Mouse (Mus musculus) kidney, embryonic 16.5 days (tissue): Measurements from ENCODE around the gene Trim65. TPM values are rescaled to one million over a fixed set of nuclear protein-coding genes. Genes with fewer than 3 reads are reported as not detected.

Source experiments
- ATAC-seq: fragments of 200-750 bp; cut with Nextera tagmentation; 2 replicates; pipeline ENCODE4 v1.8.0; 2017; ENCODE audit warnings: moderate TSS enrichment; ENCODE audit not compliant: low FRiP score, low TSS enrichment
- H3K27ac ChIP-seq: fragments of 300-500 bp; sonication (generic); 2 replicates; pipeline ENCODE4 v1.5.1; 2014; ENCODE audit warnings: low read length
- H3K27me3 ChIP-seq: fragments of 300-500 bp; sonication (generic); 2 replicates; pipeline ENCODE4 v1.6.1; 2014; ENCODE audit warnings: low read length, control low read depth, mixed read lengths; ENCODE audit not compliant: insufficient read depth
- H3K36me3 ChIP-seq: fragments of 300-500 bp; sonication (generic); 2 replicates; pipeline ENCODE4 v1.6.1; 2014; ENCODE audit warnings: low read length, control low read depth, mixed read lengths; ENCODE audit not compliant: insufficient read depth
- H3K4me1 ChIP-seq: fragments of 300-500 bp; sonication (generic); 2 replicates; pipeline ENCODE4 v1.6.1; 2014; ENCODE audit warnings: low read length, control low read depth, mixed read lengths; ENCODE audit not compliant: insufficient read depth
- H3K4me2 ChIP-seq: fragments of 300-500 bp; sonication (generic); replicated peaks from 2 replicates; pipeline ENCODE4 v1.6.1; 2014; ENCODE audit warnings: low read depth, low read length
- H3K4me3 ChIP-seq: fragments of 300-500 bp; sonication (generic); 2 replicates; pipeline ENCODE4 v1.5.1; 2014; ENCODE audit warnings: mild to moderate bottlenecking, low read length
- H3K9ac ChIP-seq: fragments of 300-500 bp; sonication (generic); replicated peaks from 2 replicates; pipeline ENCODE4 v1.6.1; 2014; ENCODE audit warnings: low read length
- H3K9me3 ChIP-seq: fragments of 300-500 bp; sonication (generic); 2 replicates; pipeline ENCODE4 v1.6.1; 2016; ENCODE audit warnings: low read length, control low read depth
- WGBS: fragments of 180-500 bp; shearing (Covaris S2); extraction: QIAGEN DNeasy Blood & Tissue Kit; methylation state at CpG from one replicate; pipeline ENCODE4 v1.1.7; 2014; 5-methylcytosine and 5-hydroxymethylcytosine counted together
- polyA plus RNA-seq: library from polyadenylated mRNA; unstranded; fragments of >200 nt; fragmentation: Nextera tagmentation; extraction: Ambion mirVana; gene quantifications from 2 replicates; pipeline ENCODE4 v1.2.1, GENCODE M21; 2015

Gene Trim65
- polyA plus RNA-seq, 1 experiment from 2014 or later: 4.9 TPM

DNA sequence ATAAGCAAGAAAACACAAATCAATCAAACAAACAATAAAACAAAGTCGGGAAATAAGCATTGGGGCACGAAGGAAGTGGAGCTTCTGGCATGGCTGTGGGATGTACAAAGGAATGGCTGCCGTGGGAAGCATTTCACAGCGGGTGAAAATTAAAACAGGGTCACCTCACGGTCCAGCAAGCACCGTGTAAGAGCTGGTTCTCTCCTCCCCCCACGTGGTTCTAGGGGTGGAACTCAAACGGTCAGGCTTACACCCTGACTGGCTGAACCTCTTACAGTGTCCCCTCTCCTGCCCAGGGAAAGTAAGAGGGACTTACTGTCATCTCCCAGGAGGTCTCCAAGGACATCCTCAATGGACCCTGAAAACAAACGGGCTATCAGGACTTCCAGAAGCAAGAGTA lies 32.1 kb upstream of the Trim65 start:
- Histone ChIP-seq H3K4me3 (no peak overlapping the region), H3K27me3 (no peaks in the 10 kb centered on the region), H3K27ac (peak overlapping the region; percentile 44), H3K9ac (no peak overlapping the region), H3K9me3 (no peaks in the 10 kb centered on the region), H3K4me2 (peak overlapping the region; percentile 5; the same call in 1 of the 2 replicates), H3K36me3 (peaks cover 7% of the 10 kb centered on the region; the same call in 1 of the 2 replicates), H3K4me1 (peaks cover 23% of the 10 kb centered on the region)
- WGBS: 21% methylated on average over 9 of the region's 9 CpGs
- peak; percentile 86 for ATAC-seq

GRCm38 (mm10) chr11:116162146-116162545 lies 31.2 kb upstream of the Trim65 start:
- Histone ChIP-seq H3K4me1 (peaks cover 23% of the 10 kb centered on the region), H3K27ac (no peak overlapping the region), H3K27me3 (no peaks in the 10 kb centered on the region), H3K4me2 (no peak overlapping the region), H3K36me3 (peaks cover 15% of the 10 kb centered on the region; the same call in 1 of the 2 replicates), H3K4me3 (no peak overlapping the region), H3K9ac (no peak overlapping the region), H3K9me3 (no peaks in the 10 kb centered on the region)
- 81% methylated on average over 10 of the region's 10 CpGs for WGBS
- no peak for ATAC-seq

- WGBS: 65% methylated on average over 12 of the region's 12 CpGs
- no peaks in the 10 kb centered on the region for H3K27me3 ChIP-seq
These were observed 30.4 kb upstream of the Trim65 start for GRCm38 (mm10) chr11:116161312-116161711.

GRCm38 (mm10) chr11:116150960-116151359 lies 20.0 kb upstream of the Trim65 start:
- Histone ChIP-seq H3K9ac (no peak overlapping the region), H3K27me3 (no peaks in the 10 kb centered on the region), H3K4me1 (no peaks in the 10 kb centered on the region), H3K36me3 (peaks cover 89% of the 10 kb centered on the region), H3K9me3 (no peaks in the 10 kb centered on the region), H3K4me2 (no peak overlapping the region), H3K27ac (no peak overlapping the region), H3K4me3 (no peak overlapping the region)
- ATAC-seq: no peak
- WGBS: 97% methylated on average over 2 of the region's 2 CpGs

More at GRCm38 (mm10) chr11:116161312-116161711, 30.4 kb upstream of the Trim65 start:
- Histone ChIP-seq H3K27ac (no peak overlapping the region), H3K4me2 (no peak overlapping the region), H3K9ac (no peak overlapping the region), H3K4me3 (no peak overlapping the region), H3K36me3 (peaks cover 15% of the 10 kb centered on the region; the same call in 1 of the 2 replicates), H3K9me3 (no peaks in the 10 kb centered on the region), H3K4me1 (peaks cover 15% of the 10 kb centered on the region)
- ATAC-seq: no peak

- Histone ChIP-seq H3K9me3 (no peaks in the 10 kb centered on the region), H3K4me1 (no peaks in the 10 kb centered on the region), H3K4me2 (no peak overlapping the region), H3K9ac (no peak overlapping the region), H3K27ac (no peak overlapping the region), H3K4me3 (no peak overlapping the region), H3K36me3 (peaks cover 89% of the 10 kb centered on the region), H3K27me3 (no peaks in the 10 kb centered on the region)
- ATAC-seq: no peak
- WGBS: 88% methylated on average over 6 of the region's 6 CpGs
These were observed 18.4 kb upstream of the Trim65 start for GRCm38 (mm10) chr11:116149341-116149740.

GRCm38 (mm10) chr11:116148761-116149221 lies 17.9 kb upstream of the Trim65 start:
- Histone ChIP-seq H3K9me3 (no peaks in the 10 kb centered on the region), H3K27me3 (no peaks in the 10 kb centered on the region), H3K4me3 (no peak overlapping the region), H3K36me3 (peaks cover 87% of the 10 kb centered on the region), H3K27ac (no peak overlapping the region), H3K4me2 (no peak overlapping the region), H3K9ac (no peak overlapping the region), H3K4me1 (no peaks in the 10 kb centered on the region)
- 58% methylated on average over 20 of the region's 20 CpGs for WGBS
- ATAC-seq: no peak

DNA sequence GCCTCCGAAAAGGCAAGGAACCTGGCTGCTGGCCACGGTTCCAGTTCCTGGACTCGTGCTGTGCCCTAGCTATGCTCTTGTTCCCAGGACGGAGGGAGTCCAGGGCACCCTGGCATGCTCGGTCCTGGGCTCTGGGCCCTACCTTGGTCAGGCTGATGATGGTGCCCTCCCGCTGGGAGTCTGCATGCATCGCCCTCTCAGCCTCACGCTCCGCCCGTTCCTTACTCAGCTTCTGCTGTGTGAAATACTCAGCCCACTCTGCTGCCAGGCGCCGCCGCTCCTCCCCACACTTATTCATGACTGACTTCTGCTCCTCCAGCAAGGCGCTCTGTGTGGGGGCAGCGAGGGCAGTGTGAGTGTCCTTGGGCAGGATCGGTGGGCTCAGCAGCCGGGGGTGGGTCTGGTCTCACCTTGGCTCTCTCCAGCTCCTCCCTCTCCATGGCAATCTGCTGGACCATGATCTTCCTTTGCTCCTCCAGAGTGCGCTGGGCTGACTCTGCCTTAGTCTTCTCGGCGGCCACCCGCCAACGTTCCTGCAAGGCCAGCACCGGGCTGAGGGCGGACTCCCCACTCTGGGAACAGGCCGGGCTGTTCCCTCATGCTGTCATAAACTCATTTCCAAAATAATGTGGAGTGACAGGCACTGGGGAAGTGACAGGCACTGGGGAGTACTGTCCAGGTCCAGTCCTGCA lies 15.5 kb upstream of the Trim65 start:
- Histone ChIP-seq H3K27ac (0 out of 2 replicates have a peak overlapping the region, but pooled peaks have one; percentile 45), H3K36me3 (peaks cover 75% of the 10 kb centered on the region), H3K4me2 (no peak overlapping the region), H3K27me3 (no peaks in the 10 kb centered on the region), H3K4me1 (no peaks in the 10 kb centered on the region), H3K9ac (no peak overlapping the region), H3K4me3 (no peak overlapping the region), H3K9me3 (no peaks in the 10 kb centered on the region)
- 76% methylated on average over 25 of the region's 25 CpGs for WGBS
- ATAC-seq: no peak

DNA sequence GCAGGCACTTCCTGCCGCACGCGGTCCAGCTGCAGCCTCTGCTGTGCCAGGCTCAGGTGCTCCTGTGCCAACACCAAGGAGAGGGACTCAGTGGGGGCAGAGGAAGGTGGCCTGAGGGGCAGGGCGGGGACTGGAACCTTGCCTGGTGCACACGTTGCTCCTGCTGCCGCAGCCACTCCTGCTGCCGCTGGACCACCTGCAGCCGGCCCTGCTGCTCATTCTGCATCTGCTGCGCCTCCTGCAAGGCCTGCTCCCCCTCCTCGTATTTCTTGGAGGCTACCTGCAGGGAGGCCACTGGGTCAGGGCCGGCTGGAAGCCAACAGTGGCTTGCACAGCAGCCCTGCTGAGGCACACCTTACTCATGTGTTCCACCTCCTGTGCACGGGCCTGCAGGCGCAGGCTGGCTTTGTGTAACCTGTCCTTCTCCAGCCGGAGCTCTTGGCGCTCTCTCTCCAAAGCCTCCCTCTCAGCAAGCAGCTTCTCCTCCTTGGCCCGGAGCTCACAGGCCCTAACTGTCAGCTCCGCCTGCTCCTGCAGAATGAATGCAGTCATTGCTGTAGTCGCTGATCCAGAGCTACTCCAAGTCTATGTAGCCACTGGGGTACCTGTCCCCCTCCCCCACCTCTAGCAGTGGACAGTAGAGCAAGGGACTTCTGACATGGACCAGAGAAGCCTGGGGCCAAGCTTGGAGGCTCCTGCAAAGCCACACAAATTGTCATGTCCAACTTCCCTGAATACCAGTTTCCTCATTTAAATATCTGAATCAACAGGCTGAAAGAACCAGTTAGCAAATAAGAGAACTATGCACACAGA lies 14.8 kb upstream of the Trim65 start:
- 69% methylated on average over 18 of the region's 18 CpGs for WGBS

DNA sequence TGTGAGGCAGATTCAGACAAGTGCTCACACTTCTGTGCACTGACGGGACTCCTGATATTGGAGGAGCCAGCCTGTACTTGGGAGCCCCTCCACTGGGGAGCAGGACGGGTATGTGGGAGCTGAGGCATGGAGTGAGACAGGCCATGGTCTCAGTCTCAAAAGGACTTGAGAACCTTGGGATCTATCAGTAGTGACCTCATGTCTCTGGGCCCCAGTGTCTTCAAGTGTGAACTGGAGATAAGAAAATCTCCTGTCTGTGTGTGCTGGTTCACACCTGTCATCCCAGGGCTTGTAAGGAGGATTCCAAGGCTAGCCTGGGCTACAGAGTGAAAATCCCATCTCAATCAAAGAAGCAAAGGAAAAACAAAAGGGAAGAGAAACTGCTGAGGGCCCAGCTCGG lies 12.5 kb upstream of the Trim65 start:
- no peaks in the 10 kb centered on the region for H3K9me3 ChIP-seq
- peaks cover 51% of the 10 kb centered on the region for H3K36me3 ChIP-seq
- no peak overlapping the region for H3K27ac ChIP-seq
- ATAC-seq: no peak
- H3K4me2 ChIP-seq: no peak overlapping the region
- WGBS: 82% methylated on average over 3 of the region's 3 CpGs
- peaks cover 7% of the 10 kb centered on the region; the same call in 1 of the 2 replicates for H3K4me1 ChIP-seq
- H3K4me3 ChIP-seq: no peak overlapping the region
- no peak overlapping the region for H3K9ac ChIP-seq
- no peaks in the 10 kb centered on the region for H3K27me3 ChIP-seq

More for the DNA sequence above, 14.8 kb upstream of the Trim65 start:
- Histone ChIP-seq H3K4me1 (no peaks in the 10 kb centered on the region), H3K9me3 (no peaks in the 10 kb centered on the region), H3K36me3 (peaks cover 68% of the 10 kb centered on the region), H3K9ac (no peak overlapping the region), H3K4me2 (no peak overlapping the region), H3K27me3 (no peaks in the 10 kb centered on the region), H3K4me3 (no peak overlapping the region), H3K27ac (no peak overlapping the region)
- ATAC-seq: no peak
